Mouse (Mus musculus) urinary bladder, postnatal 36 days (tissue): Measurements from ENCODE around the gene Gm11639.
"Not testable (repeated sequence)": the region's sequence is repeated elsewhere in the genome, so short reads cannot be mapped to it uniquely, and the experiment has no call there.

Experiments
- DNase-seq, 2 experiments: peaks; one replicate each; pipeline ENCODE4 v3.0.0; 2022; ENCODE audit warnings: low spot score in 2 of 2, mixed read lengths in 1 of 2

Gm11639 gene

DNA sequence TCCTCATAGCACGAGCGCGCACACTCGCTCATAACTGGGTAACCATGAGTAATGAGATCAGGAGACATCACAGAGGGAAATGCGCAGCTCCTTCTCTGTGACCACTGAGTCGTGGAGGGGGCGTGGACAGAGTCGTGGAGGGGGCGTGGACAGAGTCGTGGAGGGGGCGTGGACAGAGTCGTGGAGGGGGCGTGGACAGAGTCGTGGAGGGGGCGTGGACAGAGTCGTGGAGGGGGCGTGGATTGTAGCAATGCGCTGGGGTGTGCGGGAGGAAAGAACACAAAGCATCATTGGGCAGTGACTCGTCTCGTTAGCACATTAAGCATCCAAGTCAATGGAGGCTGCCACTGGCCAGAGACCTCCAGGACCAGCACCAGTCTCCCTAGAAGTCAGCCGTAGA, 426.9 kb downstream of the Gm11639 start:
- DNase-seq: not testable (repeated sequence)

- no peak for DNase-seq
Measured at GRCm38 (mm10) chr11:105117814-105118213, 432.3 kb downstream of the Gm11639 start.

GRCm38 (mm10) chr11:105120551-105121061, 435.1 kb downstream of the Gm11639 start:
- no peak for DNase-seq

GRCm38 (mm10) chr11:105121792-105122191, 436.3 kb downstream of the Gm11639 start:
- DNase-seq: not testable (repeated sequence)

DNA sequence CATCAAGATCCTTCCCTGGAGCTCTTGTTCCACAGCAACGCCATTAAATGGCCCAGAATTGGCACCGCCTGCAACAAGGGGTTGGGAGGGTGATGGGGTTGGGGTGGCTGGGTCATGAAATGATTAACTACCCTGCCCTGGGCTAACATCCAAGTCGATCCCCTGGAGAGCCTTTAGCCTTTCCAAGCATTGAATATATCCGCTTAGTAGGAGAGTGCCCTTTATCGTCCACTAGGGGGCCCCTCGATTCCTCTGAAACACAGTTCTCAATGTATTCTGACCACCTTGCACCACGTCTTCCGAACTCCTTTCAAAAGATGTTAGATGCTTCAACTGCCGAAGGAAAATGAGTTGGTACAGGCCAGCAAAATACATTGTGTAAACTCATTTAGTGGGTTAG, 438.5 kb downstream of the Gm11639 start:
- peak in 1 of 2 experiments; percentile 28 for DNase-seq

- DNase-seq: peak; percentile 66 to 81
Measured at GRCm38 (mm10) chr11:105125735-105126519, 440.4 kb downstream of the Gm11639 start, which contains the start of gene Mettl2. Gene Mettl2 (plus strand): TSS chr11:105126425.

- peak in 1 of 2 experiments; percentile 8 for DNase-seq
Measured at GRCm38 (mm10) chr11:105126520-105127029, 441.1 kb downstream of the Gm11639 start.

- DNase-seq: no peak
Measured at GRCm38 (mm10) chr11:105135692-105136091, 450.2 kb downstream of the Gm11639 start.

DNA sequence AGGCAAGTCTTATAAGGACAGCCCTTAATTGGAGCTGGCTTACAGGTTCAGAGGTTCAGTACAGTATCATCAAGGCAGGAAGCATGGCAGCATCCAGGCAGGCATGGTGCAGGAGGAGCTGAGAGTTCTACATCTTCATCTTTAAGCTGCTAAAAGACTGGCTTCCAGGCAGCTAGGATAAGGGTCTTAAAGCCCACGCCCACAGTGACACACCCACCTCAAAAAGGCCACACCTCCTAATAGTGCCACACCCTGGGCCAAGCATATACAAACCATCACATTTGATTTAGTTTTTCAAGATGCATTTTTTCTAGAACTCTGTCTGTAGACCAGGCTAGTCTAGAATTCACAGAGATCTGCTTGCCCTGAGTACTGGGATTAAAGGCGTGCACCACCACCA, 451.7 kb downstream of the Gm11639 start:
- not testable (repeated sequence) for DNase-seq

DNA sequence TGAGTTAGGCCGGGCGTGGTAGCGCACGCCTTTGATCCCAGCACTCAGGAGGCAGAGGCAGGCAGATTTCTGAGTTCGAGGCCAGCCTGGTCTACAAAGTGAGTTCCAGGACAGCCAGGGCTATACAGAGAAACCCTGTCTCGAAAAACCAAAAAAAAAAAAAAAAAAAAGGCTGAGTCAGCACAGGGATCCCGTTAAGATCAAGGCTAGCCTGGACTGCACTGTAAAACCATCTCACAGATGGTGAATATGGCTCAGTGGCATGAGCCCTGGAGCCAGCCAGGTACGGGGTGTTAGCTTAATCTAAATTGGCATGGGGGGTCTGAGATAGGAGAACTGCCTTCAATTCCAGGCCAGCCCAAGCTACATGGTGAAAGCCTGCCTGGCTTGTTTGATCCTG, 455.0 kb downstream of the Gm11639 start:
- DNase-seq: not testable (repeated sequence)

- DNase-seq: no peak
Measured at GRCm38 (mm10) chr11:105141115-105141514, 455.6 kb downstream of the Gm11639 start.

DNA sequence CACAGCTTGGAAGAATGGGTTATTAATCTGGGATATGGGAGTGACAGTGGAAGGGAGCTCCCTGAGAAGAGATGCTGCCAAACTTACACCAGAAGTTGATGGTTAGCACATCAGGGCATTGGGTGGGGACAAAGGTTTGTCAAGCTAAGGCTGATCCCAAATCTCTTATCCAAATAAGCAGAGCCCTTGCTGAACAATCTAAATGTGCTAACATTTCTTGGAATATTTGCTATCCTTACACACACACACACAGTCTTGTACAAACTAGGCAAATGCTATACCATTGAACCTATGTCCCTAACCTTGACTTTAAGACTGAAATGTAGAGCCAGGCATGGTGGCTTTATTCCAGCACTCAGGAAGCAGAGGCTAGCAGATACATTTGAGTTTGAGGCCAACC, 458.1 kb downstream of the Gm11639 start:
- DNase-seq: no peak

- no peak for DNase-seq
Measured at GRCm38 (mm10) chr11:105144084-105144483, 458.6 kb downstream of the Gm11639 start.

- DNase-seq: no peak
Measured at GRCm38 (mm10) chr11:105144508-105145210, 459.2 kb downstream of the Gm11639 start.

DNA sequence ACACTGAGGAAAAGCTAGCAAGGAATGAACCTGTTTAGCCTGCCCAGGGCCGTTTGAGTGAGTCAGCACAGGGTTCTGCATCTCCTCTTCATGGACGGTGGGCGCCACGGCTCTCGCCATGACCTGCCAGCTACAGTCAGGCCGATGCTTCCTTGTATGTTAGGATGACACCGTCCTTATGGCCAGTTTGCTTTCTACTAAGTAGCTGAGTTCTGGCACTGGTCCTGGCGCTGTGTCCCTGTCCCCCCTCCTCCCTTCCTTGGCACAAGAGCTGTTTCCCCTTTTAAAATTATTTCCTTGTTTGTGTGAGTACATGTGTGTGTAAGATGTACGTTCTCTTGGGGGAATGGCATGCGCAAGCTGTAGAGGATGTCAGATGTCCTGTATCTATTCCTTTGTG, 459.7 kb downstream of the Gm11639 start:
- no peak for DNase-seq

DNA sequence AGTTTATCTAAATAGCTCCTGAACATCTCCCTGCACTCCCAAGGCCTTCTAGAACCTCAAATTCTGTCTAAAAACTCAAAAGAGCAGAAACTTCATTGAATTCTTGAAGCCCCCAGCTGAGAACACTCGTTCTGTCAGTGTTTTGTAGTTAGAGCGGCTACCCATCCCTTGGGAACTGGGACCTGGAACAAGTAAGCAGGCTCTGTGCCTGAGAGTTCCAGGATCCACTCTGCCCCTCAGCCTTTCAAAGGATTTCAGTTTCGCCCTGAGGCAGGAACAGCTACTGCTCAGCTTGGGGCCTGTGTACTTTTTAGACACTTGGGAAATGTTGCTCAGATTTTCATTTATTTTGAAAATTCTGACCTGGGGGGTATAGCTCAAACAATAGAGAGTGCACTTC, 461.1 kb downstream of the Gm11639 start, which contains the start of gene Gm10842:
Gm10842 (plus strand) TSS at position 301 of the 400 bp plus-strand sequence.
- no peak for DNase-seq

- DNase-seq: no peak
Measured at GRCm38 (mm10) chr11:105149353-105149752, 463.8 kb downstream of the Gm11639 start.

DNA sequence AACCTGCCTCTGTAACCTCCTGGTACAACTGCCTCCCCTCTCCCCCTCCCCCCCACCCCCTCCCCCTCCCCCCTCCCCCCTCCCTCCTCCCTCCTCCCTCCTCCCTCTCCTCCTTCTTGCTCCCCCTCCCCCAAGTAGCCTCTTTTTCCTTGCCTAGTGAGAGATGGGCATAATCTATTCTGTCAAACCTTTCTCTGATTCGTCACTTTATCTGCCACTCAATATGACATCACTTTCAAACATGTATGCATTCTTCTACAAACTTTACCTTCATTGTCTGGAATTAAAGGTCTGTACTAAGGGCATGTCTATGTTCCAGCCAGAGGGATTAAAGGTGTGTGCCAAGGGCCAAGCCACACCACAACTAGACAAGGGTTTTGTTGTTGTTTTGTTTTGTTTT, 464.3 kb downstream of the Gm11639 start:
- no peak for DNase-seq

GRCm38 (mm10) chr11:105150691-105151090, 465.2 kb downstream of the Gm11639 start:
- no peak for DNase-seq

DNA sequence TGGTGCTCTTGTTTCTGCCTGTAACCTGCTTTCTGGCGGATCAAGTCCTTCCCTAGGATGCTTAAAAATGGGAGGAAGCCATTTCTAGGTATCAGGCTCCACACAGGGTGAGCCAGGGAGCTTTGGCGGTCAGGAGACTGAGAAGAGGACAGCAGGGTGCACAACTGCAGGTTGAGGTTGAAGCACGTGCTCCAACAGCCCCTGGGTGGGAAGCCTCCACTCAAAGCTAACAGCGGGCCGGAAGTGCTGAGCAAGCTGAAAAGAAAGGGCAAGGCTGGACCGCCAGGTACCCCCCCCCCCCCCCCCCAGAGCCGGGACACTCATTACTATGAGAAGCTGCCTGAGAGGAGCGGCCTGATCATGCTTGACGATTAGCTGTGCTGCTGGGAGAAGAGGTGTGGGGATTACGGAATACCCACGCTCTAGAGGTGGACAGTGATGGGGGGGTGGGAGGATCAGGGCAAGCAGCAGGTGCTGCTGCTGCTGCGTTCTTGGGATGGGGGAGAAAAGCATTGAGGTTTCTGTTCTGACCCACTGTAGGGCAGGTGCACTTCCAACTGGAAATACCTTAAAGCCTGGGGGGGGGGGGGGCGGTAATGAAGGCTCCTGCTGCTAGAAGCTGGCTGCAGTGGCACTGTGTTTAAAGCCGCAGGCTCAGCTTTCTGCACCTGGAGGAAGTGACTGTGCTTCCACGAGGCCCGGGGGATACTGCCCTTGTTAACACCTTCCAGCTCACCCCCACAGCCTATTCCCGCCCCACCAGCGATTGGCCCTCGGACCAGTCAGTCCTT, 465.9 kb downstream of the Gm11639 start:
- no peak for DNase-seq

DNA sequence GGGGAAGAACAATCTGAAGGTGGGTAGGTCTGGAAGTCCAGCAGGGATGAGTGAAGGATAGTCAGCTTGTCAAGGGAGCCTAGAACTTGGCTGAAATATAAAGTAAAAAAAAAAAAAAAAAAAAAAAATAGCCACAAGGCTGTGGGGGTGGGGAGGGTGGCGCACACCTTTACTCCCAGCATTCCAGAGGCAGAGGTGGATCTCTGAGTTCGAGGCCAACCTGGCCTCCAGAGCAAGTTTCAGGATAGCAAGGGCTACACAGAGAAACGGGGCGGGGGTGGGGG, 466.5 kb downstream of the Gm11639 start:
- DNase-seq: no peak

DNA sequence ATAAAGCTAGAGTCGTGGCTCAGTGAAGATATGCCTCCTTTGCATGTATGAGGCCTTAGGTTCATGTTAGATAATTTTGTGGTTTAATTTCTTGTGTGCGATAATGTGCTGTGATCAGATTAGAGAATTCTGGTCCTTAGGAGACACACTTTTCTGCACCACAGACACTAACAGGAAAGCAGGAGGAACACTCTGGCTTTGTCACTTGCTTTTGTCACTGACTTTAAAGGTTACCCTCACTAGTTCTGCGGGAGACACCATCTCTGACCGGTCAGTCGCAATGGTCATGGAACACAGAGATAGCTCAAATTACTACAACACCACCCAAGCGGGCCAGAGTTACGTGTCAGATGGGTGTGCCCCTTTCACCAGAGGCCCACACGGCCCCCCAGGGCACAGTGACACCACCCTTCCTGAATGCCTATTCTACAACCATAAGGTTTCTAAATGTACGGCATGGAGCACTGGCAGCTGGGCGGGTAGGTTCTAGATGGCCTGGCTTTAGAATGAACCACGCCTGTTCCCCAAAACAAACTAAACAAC, 466.9 kb downstream of the Gm11639 start:
- no peak for DNase-seq
